Comparison of ENCODE assay signal across 7 mouse cellular contexts in the genomic region with DNA sequence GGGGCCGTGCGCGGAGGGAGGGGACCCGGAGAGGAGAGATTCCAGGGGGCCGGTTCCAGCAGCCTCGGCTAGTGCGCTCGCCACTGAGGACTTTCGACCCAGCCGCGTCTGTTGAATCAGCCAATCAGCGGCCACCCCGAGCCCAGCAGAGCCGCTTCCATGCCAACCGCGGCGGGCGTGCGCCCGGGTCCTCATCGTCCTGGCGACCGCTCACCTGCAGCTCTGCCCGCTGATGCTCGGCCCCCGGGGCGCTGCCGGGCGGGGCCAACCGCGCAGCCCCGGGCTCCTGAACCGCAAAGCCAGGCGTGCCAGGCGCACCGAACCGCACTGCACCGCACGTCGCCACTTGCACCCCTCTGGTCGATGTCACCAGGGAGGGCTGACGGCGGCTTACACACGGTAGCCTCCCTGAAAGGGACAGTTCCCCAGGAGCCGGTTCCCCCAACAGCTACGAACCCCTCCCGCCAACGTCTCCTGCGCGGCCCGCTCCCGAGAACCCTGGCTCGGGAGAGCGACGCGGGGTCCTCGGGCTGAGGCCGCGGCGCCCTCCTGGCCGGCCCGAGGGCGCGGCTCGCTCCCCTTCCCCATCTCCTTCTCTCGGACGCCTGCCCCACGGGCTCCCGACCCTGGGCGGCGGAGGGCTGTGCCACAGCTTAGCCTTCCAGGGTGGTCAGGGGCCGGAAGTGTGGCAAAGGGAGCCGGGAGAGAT. TPM values are rescaled to one million over a fixed set of nuclear protein-coding genes. Genes with fewer than 3 reads are reported as not detected.
DNase-seq lines count a peak whose midpoint lies in the region; ATAC-seq and TF ChIP-seq lines count a peak whose summit lies in the region.

A gene (minus strand): TSS at position 464 of the 709 bp plus-strand sequence.

- H3K4me3 ChIP-seq in embryonic facial prominence, embryonic 15.5 days (replicated peaks), result peak within 1 kb of the TSS; percentile 57
- H3K4me3 ChIP-seq in heart, embryonic 10.5 days, result peak within 1 kb of the TSS; percentile 73
- peak within 1 kb of the TSS; percentile 60 for H3K4me3 ChIP-seq in limb, embryonic 14.5 days (replicated peaks; ENCODE audit: low read length)
- peak within 1 kb of the TSS; percentile 75 for H3K4me3 ChIP-seq in midbrain, embryonic 16.5 days (ENCODE audit: low read depth, low read length)

- no peak for TF ChIP-seq POLR2A in limb, embryonic 14.5 days (IDR thresholded peaks at IDR 0.05; ENCODE audit: borderline replicate concordance, extremely low read depth, insufficient read depth, insufficient read length)

- H3K9me3 ChIP-seq in embryonic facial prominence, embryonic 15.5 days (replicated peaks), result no peaks in the 10 kb centered on the region
- no peaks in the 10 kb centered on the region for H3K9me3 ChIP-seq in heart, embryonic 10.5 days
- no peaks in the 10 kb centered on the region for H3K9me3 ChIP-seq in limb, embryonic 14.5 days (ENCODE audit: control insufficient read depth, low read length)
- no peaks in the 10 kb centered on the region for H3K9me3 ChIP-seq in midbrain, embryonic 16.5 days (replicated peaks; ENCODE audit: control insufficient read depth, low read length, poor library complexity, severe bottlenecking)

- H3K27ac ChIP-seq in embryonic facial prominence, embryonic 15.5 days (replicated peaks), result no peak within 1 kb of the TSS
- peak within 1 kb of the TSS; percentile 67 for H3K27ac ChIP-seq in heart, embryonic 10.5 days
- no peak within 1 kb of the TSS for H3K27ac ChIP-seq in limb, embryonic 14.5 days (replicated peaks; ENCODE audit: low read depth, low read length)
- H3K27ac ChIP-seq in midbrain, embryonic 16.5 days (ENCODE audit: low read length), result no peak within 1 kb of the TSS; the same call in 1 of the 2 replicates

- WGBS in embryonic facial prominence, embryonic 15.5 days, result under 1% methylated on average over 71 of the region's 73 CpGs
- WGBS in heart, embryonic 10.5 days, result under 1% methylated on average over 72 of the region's 73 CpGs
- WGBS in limb, embryonic 14.5 days, result under 1% methylated on average over 55 of the region's 73 CpGs
- under 1% methylated on average over 67 of the region's 73 CpGs for WGBS in midbrain, embryonic 16.5 days

- H3K4me2 ChIP-seq in embryonic facial prominence, embryonic 15.5 days (replicated peaks), result peak within 1 kb of the TSS; percentile 100
- peak within 1 kb of the TSS; percentile 100 for H3K4me2 ChIP-seq in limb, embryonic 14.5 days (replicated peaks; ENCODE audit: low read depth, low read length, severe bottlenecking)
- peak within 1 kb of the TSS; percentile 87 for H3K4me2 ChIP-seq in midbrain, embryonic 16.5 days (ENCODE audit: low read length)

- H3K27me3 ChIP-seq in embryonic facial prominence, embryonic 15.5 days, result peaks cover 26% of the 10 kb centered on the region
- H3K27me3 ChIP-seq in heart, embryonic 10.5 days (ENCODE audit: insufficient read depth, poor library complexity, severe bottlenecking), result peaks cover 66% of the 10 kb centered on the region
- peaks cover 11% of the 10 kb centered on the region for H3K27me3 ChIP-seq in limb, embryonic 14.5 days (ENCODE audit: control insufficient read depth, insufficient read depth, low read length)
- H3K27me3 ChIP-seq in midbrain, embryonic 16.5 days (ENCODE audit: control insufficient read depth, insufficient read depth, low read depth, low read length), result no peaks in the 10 kb centered on the region

- peak; percentile 75 for ATAC-seq in cerebellum, adult (ENCODE audit: insufficient number of reproducible peaks, low FRiP score, low TSS enrichment)
- ATAC-seq in embryonic facial prominence, embryonic 15.5 days (ENCODE audit: insufficient number of reproducible peaks, low FRiP score, low TSS enrichment, low read depth), result peak; percentile 91
- peak; percentile 92 for ATAC-seq in limb, embryonic 14.5 days (ENCODE audit: low FRiP score, low read depth)
- peak; percentile 96 for ATAC-seq in midbrain, embryonic 16.5 days

- H3K4me1 ChIP-seq in embryonic facial prominence, embryonic 15.5 days, result peaks cover 14% of the 10 kb centered on the region
- H3K4me1 ChIP-seq in heart, embryonic 10.5 days, result peaks cover 12% of the 10 kb centered on the region
- H3K4me1 ChIP-seq in limb, embryonic 14.5 days (ENCODE audit: control insufficient read depth, insufficient read depth, low read length), result peaks cover 11% of the 10 kb centered on the region
- 0 out of 2 replicates have a peak, but pooled peaks cover 2% of the 10 kb centered on the region for H3K4me1 ChIP-seq in midbrain, embryonic 16.5 days (ENCODE audit: control insufficient read depth, insufficient read depth, low read length)

- peak within 1 kb of the TSS; percentile 33 for H3K9ac ChIP-seq in embryonic facial prominence, embryonic 15.5 days
- H3K9ac ChIP-seq in limb, embryonic 14.5 days (ENCODE audit: low read depth, low read length, severe bottlenecking), result peak within 1 kb of the TSS; percentile 51
- peak within 1 kb of the TSS; percentile 84 for H3K9ac ChIP-seq in midbrain, embryonic 16.5 days (ENCODE audit: low read depth, low read length)

- peak; percentile 86 for DNase-seq in heart, embryonic 10.5 days (ENCODE audit: low spot score)
- DNase-seq in kidney, adult 8-10 months, result peak; percentile 41 to 50
- peak; percentile 74 for DNase-seq in limb, embryonic 14.5 days (ENCODE audit: low spot score)
- DNase-seq in testis, postnatal 14 days (ENCODE audit: low spot score), result peak; percentile 76

- H3K36me3 ChIP-seq in embryonic facial prominence, embryonic 15.5 days, result no peaks in the 10 kb centered on the region
- no peaks in the 10 kb centered on the region for H3K36me3 ChIP-seq in heart, embryonic 10.5 days
- H3K36me3 ChIP-seq in limb, embryonic 14.5 days (ENCODE audit: control insufficient read depth, insufficient read depth, low read length), result no peaks in the 10 kb centered on the region
- no peaks in the 10 kb centered on the region for H3K36me3 ChIP-seq in midbrain, embryonic 16.5 days (ENCODE audit: control insufficient read depth, insufficient read depth, low read length)

RNA-seq across cellular contexts. Expression of the gene that starts here (rescaled TPM):
- polyA plus RNA-seq in embryonic facial prominence, embryonic 15.5 days (2015; fragmentation: Nextera tagmentation; extraction: Ambion mirVana), result 8.3 and 14.6 TPM in 2 replicates
- polyA plus RNA-seq in heart, embryonic 10.5 days (2016; fragmentation: Nextera tagmentation; extraction: Ambion mirVana), result 0.65 and 1.2 TPM in 2 replicates
- 2.4 and 2.6 TPM in 2 replicates for polyA plus RNA-seq in limb, embryonic 14.5 days (2012; rRNA removed)
- 1.7 and 2.5 TPM in 2 replicates for polyA plus RNA-seq in limb, embryonic 14.5 days (2014; fragmentation: Nextera tagmentation; extraction: Ambion mirVana)
- 1.8 and 2.2 TPM in 2 replicates for polyA plus RNA-seq in midbrain, embryonic 16.5 days (2015; fragmentation: Nextera tagmentation; extraction: Ambion mirVana)

Comparison
In these comparisons a context has a peak if more than half of its experiments do, and no peak if none do; other contexts are left out.
1. H3K9ac ChIP-seq: peak in every context shown above with its lines; median percentile 84 in midbrain, embryonic 16.5 days; 51 in limb, embryonic 14.5 days; 33 in embryonic facial prominence, embryonic 15.5 days.